Mouse (Mus musculus) midbrain, embryonic 15.5 days (tissue): ENCODE data around the gene Gm21900. TPM values are rescaled to one million over a fixed set of nuclear protein-coding genes. Genes with fewer than 3 reads are reported as not detected.
"Not testable (repeated sequence)": the region's sequence is repeated elsewhere in the genome, so short reads cannot be mapped to it uniquely, and the experiment has no call there.

Experiments
- ATAC-seq: fragments of 200-750 bp; cut with Nextera tagmentation; replicated peaks from 2 replicates; pipeline ENCODE4 v1.8.0; 2017; ENCODE audit warnings: moderate TSS enrichment
- H3K27ac ChIP-seq: fragments of 300-500 bp; sonication (generic); 2 replicates; pipeline ENCODE4 v1.5.1; 2015; ENCODE audit warnings: mild to moderate bottlenecking, inconsistent platforms
- H3K27me3 ChIP-seq: fragments of 300-500 bp; sonication (generic); replicated peaks from 2 replicates; pipeline ENCODE4 v1.6.1; 2015; ENCODE audit warnings: inconsistent platforms
- H3K36me3 ChIP-seq: fragments of 300-500 bp; sonication (generic); replicated peaks from 2 replicates; pipeline ENCODE4 v1.6.1; 2015; ENCODE audit warnings: inconsistent platforms
- H3K4me1 ChIP-seq: fragments of 300-500 bp; sonication (generic); 2 replicates; pipeline ENCODE4 v1.6.1; 2015; ENCODE audit warnings: inconsistent platforms
- H3K4me2 ChIP-seq: fragments of 300-500 bp; sonication (generic); 2 replicates; pipeline ENCODE4 v1.6.1; 2015; ENCODE audit warnings: inconsistent platforms, mild to moderate bottlenecking, moderate library complexity
- H3K4me3 ChIP-seq: fragments of 300-500 bp; sonication (generic); 2 replicates; pipeline ENCODE4 v1.5.1; 2015; ENCODE audit warnings: mild to moderate bottlenecking, inconsistent platforms
- H3K9ac ChIP-seq: fragments of 300-500 bp; sonication (generic); 2 replicates; pipeline ENCODE4 v1.6.1; 2015; ENCODE audit warnings: mild to moderate bottlenecking, inconsistent platforms
- H3K9me3 ChIP-seq: fragments of 300-500 bp; sonication (generic); 2 replicates; pipeline ENCODE4 v1.6.1; 2016; ENCODE audit warnings: inconsistent platforms
- WGBS: fragments of 180-500 bp; shearing (Covaris S2); methylation state at CpG from one replicate; pipeline ENCODE4 v1.1.7; 2015; ENCODE audit warnings: mixed read lengths; 5-methylcytosine and 5-hydroxymethylcytosine counted together
- polyA plus RNA-seq: library from polyadenylated mRNA; unstranded; fragments of >200 nt; fragmentation: Nextera tagmentation; extraction: Ambion mirVana; gene quantifications from 2 replicates; pipeline ENCODE4 v1.2.1, GENCODE M21; 2015

The Gm21900 gene
- polyA plus RNA-seq = not detected in 2 replicates

GRCm38 (mm10) chrY:10616061-10616460 lies at the start of gene Gm21900:
Gene Gm21900, plus strand, starts transcription at chrY:10616361.
- not testable (repeated sequence) for H3K4me2 ChIP-seq, ATAC-seq, H3K9ac ChIP-seq, H3K27ac ChIP-seq, H3K4me1 ChIP-seq, H3K36me3 ChIP-seq, H3K9me3 ChIP-seq, H3K4me3 ChIP-seq, H3K27me3 ChIP-seq
- 75% methylated on average over 4 of the region's 4 CpGs for WGBS

- not testable (repeated sequence) for H3K27me3 ChIP-seq, H3K4me3 ChIP-seq, H3K4me2 ChIP-seq, H3K9me3 ChIP-seq, ATAC-seq, H3K4me1 ChIP-seq, H3K9ac ChIP-seq, H3K27ac ChIP-seq, H3K36me3 ChIP-seq
- no CpG with 5 or more reads among the region's 25 CpGs for WGBS
Observed at GRCm38 (mm10) chrY:10643516-10643915, 27.4 kb downstream of the Gm21900 start.

Other genes with a start within 250 kb of the Gm21900 start
- gene Gm28510, start 203.6 kb upstream of the Gm21900 start, polyA plus RNA-seq = not detected in 2 replicates
- gene Gm20737, start 80.3 kb upstream of the Gm21900 start, polyA plus RNA-seq = not detected in 2 replicates
- gene Gm21775, start 62.9 kb upstream of the Gm21900 start, polyA plus RNA-seq = not detected in 2 replicates
- gene Gm20777, start 136.1 kb downstream of the Gm21900 start, polyA plus RNA-seq = not detected in 2 replicates